Mouse (Mus musculus) liver, adult 2 months (tissue): Measurements from ENCODE around the gene 9030025P20Rik. TPM values are rescaled to one million over a fixed set of nuclear protein-coding genes. Genes with fewer than 3 reads are reported as not detected.
A peak's percentile ranks its signal among the peaks of the same experiment; 100 is the strongest.
"Not testable (repeated sequence)": the region's sequence is repeated elsewhere in the genome, so short reads cannot be mapped to it uniquely, and the experiment has no call there.

Experiments used
- DNase-seq: peaks from one replicate; pipeline ENCODE4 v3.0.0-alpha.2; 2011; ENCODE audit warnings: low read depth, low spot score; ENCODE audit errors: extremely low read depth
- H3K27ac ChIP-seq: fragments of 200-500 bp; replicated peaks from 2 replicates; pipeline ENCODE4 v1.5.1; 2012; ENCODE audit warnings: low read depth, mild to moderate bottlenecking, control low read depth, inconsistent platforms, low read length; ENCODE audit not compliant: insufficient read depth
- H3K27me3 ChIP-seq: fragments of 200-500 bp; 2 replicates; pipeline ENCODE4 v1.6.1; 2012; ENCODE audit warnings: mild to moderate bottlenecking, moderate library complexity, low read length, inconsistent platforms; ENCODE audit not compliant: control insufficient read depth, insufficient read depth
- H3K36me3 ChIP-seq: fragments of 200-500 bp; 2 replicates; pipeline ENCODE4 v1.6.1; 2012; ENCODE audit warnings: low read length, inconsistent platforms; ENCODE audit not compliant: control insufficient read depth, insufficient read depth
- H3K4me1 ChIP-seq: fragments of 200-500 bp; 2 replicates; pipeline ENCODE4 v1.6.1; 2011; ENCODE audit warnings: low read length; ENCODE audit not compliant: control insufficient read depth, insufficient read depth
- H3K4me3 ChIP-seq: fragments of 200-500 bp; 2 replicates; pipeline ENCODE4 v1.5.1; 2011; ENCODE audit warnings: low read depth, mild to moderate bottlenecking, control low read depth, low read length, moderate library complexity; ENCODE audit not compliant: insufficient read depth
- H3K79me2 ChIP-seq: fragments of 200-500 bp; 2 replicates; pipeline ENCODE4 v1.6.1; 2012; ENCODE audit warnings: inconsistent platforms, mild to moderate bottlenecking, low read length, moderate library complexity; ENCODE audit not compliant: control insufficient read depth, insufficient read depth
- H3K9ac ChIP-seq: fragments of 200-500 bp; 2 replicates; pipeline ENCODE4 v1.6.1; 2012; ENCODE audit warnings: low read depth, mild to moderate bottlenecking, control low read depth, inconsistent platforms, low read length
- WGBS: fragments of 180-500 bp; shearing (Covaris S2); methylation state at CpG from one replicate; pipeline ENCODE4 v1.1.7; 2018; 5-methylcytosine and 5-hydroxymethylcytosine counted together
- polyA plus RNA-seq: library from polyadenylated mRNA; depleted of rRNA; stranded (reverse); fragments of >200 nt; gene quantifications from 2 replicates; pipeline ENCODE4 v1.2.3, GENCODE M21; 2012
- total RNA-seq: library from RNA; depleted of rRNA; stranded (reverse); fragments of >200 nt; gene quantifications from 2 replicates; pipeline ENCODE4 v1.2.3, GENCODE M21; 2014

The 9030025P20Rik gene
- total and polyA plus RNA-seq, 2 experiments, result 4.6 to 7.4 TPM

- not testable (repeated sequence) for H3K4me1 ChIP-seq, H3K4me3 ChIP-seq, H3K79me2 ChIP-seq, H3K27me3 ChIP-seq, H3K9ac ChIP-seq, DNase-seq, H3K36me3 ChIP-seq, H3K27ac ChIP-seq
- no CpG with 5 or more reads among the region's 98 CpGs for WGBS
Measured at GRCm38 (mm10) chr17:14992522-14993138, 14.4 kb downstream of the 9030025P20Rik start.

GRCm38 (mm10) chr17:14993139-14993832 lies 15.0 kb downstream of the 9030025P20Rik start:
- WGBS, result no CpG with 5 or more reads among the region's 47 CpGs
- H3K27ac ChIP-seq, H3K27me3 ChIP-seq: not testable (repeated sequence)

GRCm38 (mm10) chr17:14994140-14994539 lies 15.9 kb downstream of the 9030025P20Rik start:
- H3K27ac ChIP-seq, H3K9ac ChIP-seq, H3K27me3 ChIP-seq, DNase-seq, H3K4me1 ChIP-seq, H3K36me3 ChIP-seq, H3K4me3 ChIP-seq, H3K79me2 ChIP-seq: not testable (repeated sequence)
- WGBS, result no CpG with 5 or more reads among the region's 5 CpGs

More at GRCm38 (mm10) chr17:14993139-14993832, 15.0 kb downstream of the 9030025P20Rik start:
- DNase-seq, H3K79me2 ChIP-seq, H3K36me3 ChIP-seq, H3K4me3 ChIP-seq, H3K9ac ChIP-seq, H3K4me1 ChIP-seq: not testable (repeated sequence)

DNA sequence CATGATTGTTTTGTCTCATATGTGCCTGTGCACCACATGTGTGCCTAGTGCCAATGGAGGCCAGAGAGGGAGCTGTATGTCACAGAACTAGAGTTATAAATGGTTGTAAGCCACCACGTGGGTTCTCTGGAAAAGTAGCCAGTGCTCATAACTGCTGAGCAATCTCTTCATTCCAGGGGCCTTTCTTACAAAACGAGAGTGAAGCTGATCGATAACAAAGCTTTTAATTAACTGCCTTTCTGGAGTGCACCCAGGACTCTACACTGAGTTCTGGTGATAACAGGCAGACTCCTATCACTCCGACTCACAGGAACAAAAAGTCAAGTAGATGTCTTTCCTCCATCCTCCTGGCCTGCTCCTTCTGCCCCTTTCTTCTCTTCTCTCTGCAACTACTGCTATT lies 21.8 kb downstream of the 9030025P20Rik start:
- DNase-seq, H3K4me1 ChIP-seq, H3K36me3 ChIP-seq: not testable (repeated sequence)

DNA sequence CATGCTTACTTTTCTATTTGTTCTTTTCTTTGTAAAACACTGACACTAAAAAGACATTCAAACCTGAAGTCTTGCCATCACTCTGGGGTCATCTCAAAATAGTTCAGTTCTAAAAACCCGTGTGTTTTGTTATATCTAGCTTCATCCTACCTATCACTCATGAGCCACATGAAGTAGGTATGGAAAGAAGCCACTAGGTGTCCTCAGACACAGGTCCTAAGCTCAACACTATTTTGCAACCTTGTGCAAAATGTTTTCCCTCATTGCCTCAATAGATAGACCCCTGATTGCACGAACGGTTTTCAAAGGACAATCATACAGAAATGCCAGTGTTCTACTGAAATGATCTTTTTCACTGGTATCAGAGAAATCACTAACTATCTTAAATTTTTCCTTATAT lies 30.8 kb downstream of the 9030025P20Rik start:
- not testable (repeated sequence) for DNase-seq, H3K4me3 ChIP-seq, H3K9ac ChIP-seq, H3K4me1 ChIP-seq, H3K27me3 ChIP-seq, H3K79me2 ChIP-seq, H3K27ac ChIP-seq, H3K36me3 ChIP-seq
- WGBS, result no CpG with 5 or more reads among the region's 3 CpGs

More for the DNA sequence above, 21.8 kb downstream of the 9030025P20Rik start:
- WGBS, result no CpG with 5 or more reads among the region's 4 CpGs
- not testable (repeated sequence) for H3K4me3 ChIP-seq, H3K27ac ChIP-seq, H3K9ac ChIP-seq, H3K27me3 ChIP-seq, H3K79me2 ChIP-seq

DNA sequence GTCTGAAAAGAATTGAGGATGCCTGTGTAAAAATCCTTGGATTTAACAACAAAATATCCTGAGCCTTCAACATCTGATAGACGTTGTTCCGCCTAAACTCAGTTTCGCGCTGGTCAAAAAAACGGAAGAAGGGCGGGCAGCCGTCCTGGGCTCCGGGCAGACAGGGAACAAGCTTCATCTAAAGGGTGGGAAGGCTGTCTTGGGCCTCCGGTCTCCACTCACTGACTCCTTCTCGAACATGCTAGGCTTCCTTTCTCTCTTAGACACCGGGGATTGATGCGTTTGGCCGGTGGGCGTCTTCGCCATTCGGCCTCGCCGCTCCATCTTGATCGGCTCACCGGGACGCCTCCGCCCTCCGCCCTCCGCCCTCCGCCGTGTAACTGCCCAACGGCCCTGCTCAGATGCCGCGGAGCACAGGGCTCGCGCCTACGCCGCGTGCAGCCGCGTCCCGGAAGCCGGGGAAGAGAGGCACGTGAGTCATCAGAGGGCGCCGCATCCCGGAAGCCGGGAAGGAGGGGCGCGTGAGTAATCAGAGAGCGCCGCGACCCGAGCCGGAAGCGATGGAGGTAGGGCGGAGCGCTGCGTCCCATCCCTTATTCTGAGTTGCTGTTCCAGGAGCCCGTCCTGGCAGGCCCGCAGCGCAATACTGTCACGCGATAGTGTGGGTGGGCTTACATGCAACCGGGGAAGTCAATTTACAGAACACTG lies 31.6 kb downstream of the 9030025P20Rik start, which contains the start of gene Gm3435:
Gene Gm3435 (plus strand): TSS at position 471 of the 708 bp plus-strand sequence.
- not testable (repeated sequence) for H3K4me3 ChIP-seq, H3K9ac ChIP-seq, DNase-seq, H3K36me3 ChIP-seq, H3K79me2 ChIP-seq, H3K27me3 ChIP-seq, H3K27ac ChIP-seq, H3K4me1 ChIP-seq
- no CpG with 5 or more reads among the region's 60 CpGs for WGBS

DNA sequence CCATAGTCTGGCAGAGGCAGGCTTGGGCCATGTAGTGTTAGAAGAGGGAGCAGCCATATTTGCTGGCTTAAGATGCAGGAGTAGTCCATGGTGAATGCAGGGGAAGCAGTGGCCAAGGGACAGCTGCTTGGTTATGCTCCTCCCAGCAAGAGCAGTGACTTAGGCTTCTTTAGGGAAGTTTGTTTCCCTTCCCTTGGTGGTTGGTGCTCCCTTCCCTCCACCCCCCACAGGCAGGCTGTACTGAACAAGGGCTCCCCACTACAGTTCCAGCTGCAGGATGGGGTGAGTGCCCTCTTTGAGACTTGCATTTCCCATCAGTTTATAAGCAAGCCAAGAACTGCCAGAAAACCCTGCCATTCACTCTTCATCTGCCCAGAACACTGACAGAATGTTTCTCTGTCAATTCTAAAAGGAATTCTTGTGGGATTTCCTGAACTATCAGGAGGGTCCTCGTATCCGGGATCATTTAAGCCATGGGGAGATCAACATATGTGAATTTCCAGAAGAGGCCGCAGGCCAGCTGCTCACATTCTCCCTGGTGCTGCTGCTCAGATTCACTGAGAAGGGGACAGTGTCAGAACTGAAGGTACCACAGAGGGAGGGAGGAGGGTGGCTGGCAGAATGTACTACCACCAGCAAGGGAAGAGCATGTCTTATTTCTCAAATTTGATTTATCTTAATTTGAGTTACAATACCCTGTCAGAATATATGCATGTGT lies 43.4 kb downstream of the 9030025P20Rik start:
- peak overlapping the region; percentile 74 for H3K27ac ChIP-seq
- H3K4me1 ChIP-seq, H3K79me2 ChIP-seq, H3K36me3 ChIP-seq, H3K9ac ChIP-seq, H3K4me3 ChIP-seq, H3K27me3 ChIP-seq: not testable (repeated sequence)
- peak; percentile 36 for DNase-seq
- WGBS, result 53% methylated on average over 3 of the region's 3 CpGs

- not testable (repeated sequence) for H3K27me3 ChIP-seq, H3K27ac ChIP-seq, DNase-seq, H3K79me2 ChIP-seq, H3K4me3 ChIP-seq, H3K4me1 ChIP-seq, H3K36me3 ChIP-seq, H3K9ac ChIP-seq
- WGBS, result no CpG with 5 or more reads among the region's 97 CpGs
Measured at GRCm38 (mm10) chr17:15023878-15024492, 45.7 kb downstream of the 9030025P20Rik start.
